Comparison of ENCODE assay signal across 9 mouse cellular contexts in the genomic region with DNA sequence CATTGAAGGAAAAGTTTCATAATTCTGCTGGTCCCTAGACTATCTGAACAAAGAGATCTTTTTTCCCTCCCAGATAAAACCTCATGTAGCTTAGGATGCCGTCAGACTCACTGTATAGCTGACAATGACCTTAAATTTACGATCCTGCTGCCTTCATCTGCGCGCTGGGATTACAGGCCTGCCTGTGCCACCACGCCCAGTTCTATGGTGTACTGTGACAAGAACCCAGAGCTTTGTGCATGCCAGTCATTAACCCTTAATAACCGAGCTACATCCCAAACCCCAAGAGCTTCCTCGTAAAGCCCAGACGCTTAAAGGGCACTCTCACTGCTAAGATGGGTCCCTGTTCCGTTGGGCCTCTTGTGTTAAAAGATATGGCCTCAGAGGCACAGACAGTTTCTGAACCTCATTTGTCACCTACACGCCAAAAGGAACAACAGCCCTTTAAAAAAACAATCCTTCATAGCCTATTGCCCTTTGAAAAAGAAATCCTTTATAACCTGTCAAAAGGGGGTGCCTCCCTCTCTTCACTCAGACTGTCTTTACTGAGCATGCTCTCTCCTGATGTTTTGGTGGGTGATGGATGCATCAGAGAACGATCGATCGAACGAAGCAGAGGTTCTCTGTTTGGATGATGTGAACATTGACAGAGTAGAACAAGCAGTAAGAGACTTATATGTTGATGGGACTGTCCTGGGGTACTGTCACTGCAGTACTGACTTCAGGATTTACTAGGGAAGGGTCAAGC. TPM values are rescaled to one million over a fixed set of nuclear protein-coding genes. Genes with fewer than 3 reads are reported as not detected.
DNase-seq lines count a peak whose midpoint lies in the region; ATAC-seq and TF ChIP-seq lines count a peak whose summit lies in the region.
"Had no signal": no experiment of that assay in that cellular context is flagged by ENCODE, and none has a peak within 500 bp of the region (broad histone marks: within the 10 kb centered on the region; RNA-seq: fewer than 3 reads in every experiment).

No protein-coding gene starts in this region.

- peak; percentile 71 for ATAC-seq in kidney, embryonic 15.5 days (replicated peaks; ENCODE audit: low FRiP score)
- peak; percentile 46 for ATAC-seq in Patski
- peak; percentile 59 for ATAC-seq in intestine, postnatal 0 days
- peak; percentile 70 for ATAC-seq in megakaryocyte-erythroid progenitor cell, adult 5-6 weeks (replicated peaks; ENCODE audit: low FRiP score, low TSS enrichment, poor library complexity, severe bottlenecking)

- peaks cover 19% of the 10 kb centered on the region for H3K4me1 ChIP-seq in kidney, embryonic 15.5 days
- peaks cover 8% of the 10 kb centered on the region for H3K4me1 ChIP-seq in embryonic fibroblast, embryonic 13.5 days (ENCODE audit: control insufficient read depth, insufficient read depth, low read length)
- 0 out of 2 replicates have a peak, but pooled peaks cover 3% of the 10 kb centered on the region for H3K4me1 ChIP-seq in intestine, postnatal 0 days (replicated peaks; ENCODE audit: control insufficient read depth, insufficient read depth, low read length)

- H3K27me3 ChIP-seq in kidney, embryonic 15.5 days, result no peaks in the 10 kb centered on the region
- H3K27me3 ChIP-seq in Patski, result no peaks in the 10 kb centered on the region
- H3K27me3 ChIP-seq in intestine, postnatal 0 days (replicated peaks; ENCODE audit: control insufficient read depth, insufficient read depth, low read length), result no peaks in the 10 kb centered on the region

- H3K4me3 ChIP-seq in kidney, embryonic 15.5 days (replicated peaks), result peak overlapping the region; percentile 79
- H3K4me3 ChIP-seq in embryonic fibroblast, embryonic 13.5 days (ENCODE audit: insufficient read depth, low read length), result peak overlapping the region; percentile 77
- peak overlapping the region; percentile 76 for H3K4me3 ChIP-seq in intestine, postnatal 0 days (ENCODE audit: low read depth, low read length)

- TF ChIP-seq CTCF in Patski (IDR thresholded peaks at IDR 0.05), result no peak
- TF ChIP-seq CTCF in embryonic fibroblast, embryonic 13.5 days (IDR thresholded peaks at IDR 0.05; ENCODE audit: borderline replicate concordance, insufficient read depth, low read length), result no peak
- no peak for TF ChIP-seq CTCF in intestine, postnatal 0 days (IDR thresholded peaks at IDR 0.05; ENCODE audit: low read depth)

- 10% methylated on average over 14 of the region's 14 CpGs for WGBS in kidney, embryonic 15.5 days
- WGBS in intestine, postnatal 0 days, result 12% methylated on average over 14 of the region's 14 CpGs

- H3K36me3 ChIP-seq in kidney, embryonic 15.5 days, result peaks cover 36% of the 10 kb centered on the region
- H3K36me3 ChIP-seq in intestine, postnatal 0 days (ENCODE audit: control insufficient read depth, insufficient read depth), result peaks cover 36% of the 10 kb centered on the region

- peak; percentile 33 for TF ChIP-seq POLR2A in embryonic fibroblast, embryonic 13.5 days (IDR thresholded peaks at IDR 0.05; ENCODE audit: low read depth, low read length)

- CTCF ChIA-PET in Patski (lab: Charles Lee), result interaction anchor here (1.1 to 2.6 kb wide), 3 partner anchors 10 to 104 kb away, joined by 3 to 6 read pairs (median 5); partner anchors contain the start of genes Ssc5d and Ube2s

- no peak for DNase-seq in kidney, adult 9 months
- no peak for DNase-seq in Patski (ENCODE audit: low read depth, low spot score)
- DNase-seq in adrenal gland, postnatal 14 days, result no peak
- DNase-seq in natural killer cell, adult 2 months (ENCODE audit: low spot score in 2 of 2), result no peak

- in situ Hi-C loops in Patski (cut with MboI; ENCODE audit: low pct_unique_long_range_greater_than_20kb), result loop anchor here (5.0 kb wide), 1 partner anchor 104 kb away; the partner anchor contains the start of gene Ube2s

- H3K9me3 ChIP-seq in kidney, embryonic 15.5 days (replicated peaks), result no peaks in the 10 kb centered on the region
- H3K9me3 ChIP-seq in intestine, postnatal 0 days (ENCODE audit: control insufficient read depth), result no peaks in the 10 kb centered on the region

- POLR2A ChIA-PET in Patski (lab: Charles Lee), result interaction anchor here (0.6 to 0.9 kb wide), 5 partner anchors 9 to 414 kb away, joined by 3 to 4 read pairs (median 3); no protein-coding TSS in a partner anchor

- H3K9ac ChIP-seq in kidney, embryonic 15.5 days, result peak overlapping the region; percentile 87
- H3K9ac ChIP-seq in intestine, postnatal 0 days (ENCODE audit: low read depth, low read length), result peak overlapping the region; percentile 78

- peak overlapping the region; percentile 99 for H3K27ac ChIP-seq in kidney, embryonic 15.5 days
- H3K27ac ChIP-seq in embryonic fibroblast, embryonic 13.5 days (ENCODE audit: insufficient read depth, low read length), result peak overlapping the region; percentile 97
- H3K27ac ChIP-seq in intestine, postnatal 0 days (ENCODE audit: low read depth, low read length), result peak overlapping the region; percentile 94; the same call in 1 of the 2 replicates

- peak overlapping the region; percentile 76 for H3K4me2 ChIP-seq in kidney, embryonic 15.5 days
- peak overlapping the region; percentile 75 for H3K4me2 ChIP-seq in intestine, postnatal 0 days (replicated peaks; ENCODE audit: low read depth)

RNA-seq across cellular contexts. Expression of gene Zfp628, which starts 0.8 kb away (rescaled TPM):
- polyA plus RNA-seq in kidney, embryonic 15.5 days (2015; fragmentation: Nextera tagmentation; extraction: Ambion mirVana), result 4.0 and 4.1 TPM in 2 replicates
- polyA plus RNA-seq in Patski (2021), result 8.1 TPM
- polyA plus RNA-seq in embryonic fibroblast, embryonic 13.5 days (2011; ENCODE audit: insufficient read length, low read depth, missing spikeins), result 5.2 and 6.3 TPM in 2 replicates
- polyA plus RNA-seq in intestine, postnatal 0 days (2015; fragmentation: Nextera tagmentation; extraction: Ambion mirVana), result 2.9 TPM in 2 replicates
- total RNA-seq in megakaryocyte-erythroid progenitor cell, adult 5-6 weeks (2014; fragmentation: Nextera tagmentation), result 8.2 and 11.6 TPM in 2 replicates
- total RNA-seq in megakaryocyte-erythroid progenitor cell, adult 5-6 weeks (2017), result 1.1 and 1.2 TPM in 2 replicates
- 13.7 and 16.2 TPM in 2 replicates for total RNA-seq in adrenal gland, postnatal 14 days (2021)

RNA-seq across cellular contexts. Expression of gene Nat14, which starts 6.0 kb away (rescaled TPM):
- 4.2 and 5.3 TPM in 2 replicates for polyA plus RNA-seq in kidney, embryonic 15.5 days (2015; fragmentation: Nextera tagmentation; extraction: Ambion mirVana)
- 5.3 TPM for polyA plus RNA-seq in Patski (2021)
- 4.7 and 5.5 TPM in 2 replicates for polyA plus RNA-seq in embryonic fibroblast, embryonic 13.5 days (2011; ENCODE audit: insufficient read length, low read depth, missing spikeins)
- polyA plus RNA-seq in intestine, postnatal 0 days (2015; fragmentation: Nextera tagmentation; extraction: Ambion mirVana), result 1.5 and 1.9 TPM in 2 replicates
- total RNA-seq in megakaryocyte-erythroid progenitor cell, adult 5-6 weeks (2014; fragmentation: Nextera tagmentation), result 6.6 TPM in 1 of 2 replicates, not detected in the other
- 0.23 and 1.9 TPM in 2 replicates for total RNA-seq in megakaryocyte-erythroid progenitor cell, adult 5-6 weeks (2017)
- 6.6 and 8.1 TPM in 2 replicates for total RNA-seq in adrenal gland, postnatal 14 days (2021)

RNA-seq across cellular contexts. Expression of gene Gm36210, which starts 9.5 kb away (rescaled TPM):
- polyA plus RNA-seq in kidney, embryonic 15.5 days (2015; fragmentation: Nextera tagmentation; extraction: Ambion mirVana), result not detected in 2 replicates
- not detected for polyA plus RNA-seq in Patski (2021)
- polyA plus RNA-seq in embryonic fibroblast, embryonic 13.5 days (2011; ENCODE audit: insufficient read length, low read depth, missing spikeins), result not detected in 2 replicates
- polyA plus RNA-seq in intestine, postnatal 0 days (2015; fragmentation: Nextera tagmentation; extraction: Ambion mirVana), result not detected in 2 replicates
- total RNA-seq in megakaryocyte-erythroid progenitor cell, adult 5-6 weeks (2014; fragmentation: Nextera tagmentation), result not detected in 2 replicates
- not detected in 2 replicates for total RNA-seq in megakaryocyte-erythroid progenitor cell, adult 5-6 weeks (2017)
- total RNA-seq in adrenal gland, postnatal 14 days (2021), result 0.26 TPM in 1 of 2 replicates, not detected in the other
- total RNA-seq: neutrophil, adult 5-6 weeks had no signal

RNA-seq across cellular contexts. Expression of gene Ssc5d, which starts 9.7 kb away (rescaled TPM):
- polyA plus RNA-seq in kidney, embryonic 15.5 days (2015; fragmentation: Nextera tagmentation; extraction: Ambion mirVana), result 1.9 and 2.7 TPM in 2 replicates
- 4.7 TPM for polyA plus RNA-seq in Patski (2021)
- 24.1 and 29.8 TPM in 2 replicates for polyA plus RNA-seq in embryonic fibroblast, embryonic 13.5 days (2011; ENCODE audit: insufficient read length, low read depth, missing spikeins)
- 2.3 and 2.6 TPM in 2 replicates for polyA plus RNA-seq in intestine, postnatal 0 days (2015; fragmentation: Nextera tagmentation; extraction: Ambion mirVana)
- not detected in 2 replicates for total RNA-seq in megakaryocyte-erythroid progenitor cell, adult 5-6 weeks (2014; fragmentation: Nextera tagmentation)
- not detected in 2 replicates for total RNA-seq in megakaryocyte-erythroid progenitor cell, adult 5-6 weeks (2017)
- total RNA-seq in adrenal gland, postnatal 14 days (2021), result 3.9 and 5.0 TPM in 2 replicates

RNA-seq across cellular contexts. Expression of gene Isoc2a, which starts 38.9 kb away (rescaled TPM):
- polyA plus RNA-seq in kidney, embryonic 15.5 days (2015; fragmentation: Nextera tagmentation; extraction: Ambion mirVana), result 0.93 and 1.2 TPM in 2 replicates
- polyA plus RNA-seq in Patski (2021), result 6.6 TPM
- polyA plus RNA-seq in embryonic fibroblast, embryonic 13.5 days (2011; ENCODE audit: insufficient read length, low read depth, missing spikeins), result 9.3 and 11.2 TPM in 2 replicates
- 1.3 and 1.6 TPM in 2 replicates for polyA plus RNA-seq in intestine, postnatal 0 days (2015; fragmentation: Nextera tagmentation; extraction: Ambion mirVana)
- total RNA-seq in megakaryocyte-erythroid progenitor cell, adult 5-6 weeks (2014; fragmentation: Nextera tagmentation), result 7.9 and 9.6 TPM in 2 replicates
- 7.4 and 13.2 TPM in 2 replicates for total RNA-seq in megakaryocyte-erythroid progenitor cell, adult 5-6 weeks (2017)
- total RNA-seq in adrenal gland, postnatal 14 days (2021), result 55.7 and 67.9 TPM in 2 replicates
